Mouse (Mus musculus) thymus, adult 2 months (tissue): Measurements from ENCODE around the gene Slc12a4. TPM values are rescaled to one million over a fixed set of nuclear protein-coding genes. Genes with fewer than 3 reads are reported as not detected.
A peak's percentile ranks its signal among the peaks of the same experiment; 100 is the strongest.
"Not testable (repeated sequence)": the region's sequence is repeated elsewhere in the genome, so short reads cannot be mapped to it uniquely, and the experiment has no call there.

Experiments
- DNase-seq: peaks from one replicate; pipeline ENCODE4 v3.0.0; 2021
- H3K27ac ChIP-seq: fragments of 200-500 bp; 2 replicates; pipeline ENCODE4 v1.5.1; 2012; ENCODE audit warnings: low read length, control low read depth; ENCODE audit not compliant: control insufficient read depth, insufficient read depth
- H3K27me3 ChIP-seq: fragments of 200-500 bp; 2 replicates; pipeline ENCODE4 v1.6.1; 2012; ENCODE audit warnings: mild to moderate bottlenecking, low read length, moderate library complexity, mixed read lengths; ENCODE audit not compliant: control insufficient read depth, insufficient read depth
- H3K36me3 ChIP-seq: fragments of 200-500 bp; 2 replicates; pipeline ENCODE4 v1.6.1; 2012; ENCODE audit warnings: mild to moderate bottlenecking, low read length, moderate library complexity; ENCODE audit not compliant: control insufficient read depth, insufficient read depth
- H3K4me1 ChIP-seq: fragments of 200-500 bp; replicated peaks from 2 replicates; pipeline ENCODE4 v1.6.1; 2012; ENCODE audit warnings: low read length; ENCODE audit not compliant: control insufficient read depth, insufficient read depth
- H3K4me3 ChIP-seq: fragments of 200-500 bp; 2 replicates; pipeline ENCODE4 v1.5.1; 2012; ENCODE audit warnings: mild to moderate bottlenecking, low read length, control low read depth, moderate library complexity; ENCODE audit not compliant: control insufficient read depth, insufficient read depth
- CTCF ChIP-seq: fragments of 200-500 bp; IDR thresholded peaks from 2 replicates; pipeline ENCODE4 v1.5.1; 2012; ENCODE audit warnings: mild to moderate bottlenecking, control low read depth, low read length, moderate library complexity, borderline replicate concordance; ENCODE audit not compliant: control insufficient read depth, poor library complexity, insufficient read depth; ENCODE audit errors: extremely low read depth
- POLR2A ChIP-seq: fragments of 200-500 bp; IDR thresholded peaks from 2 replicates; pipeline ENCODE4 v1.6.1; 2012; ENCODE audit warnings: mild to moderate bottlenecking, low read length, control low read depth, moderate library complexity; ENCODE audit not compliant: control insufficient read depth, poor library complexity, insufficient read depth; ENCODE audit errors: extremely low read depth
- WGBS: fragments of 180-500 bp; shearing (Covaris S2); methylation state at CpG from one replicate; pipeline ENCODE4 v1.1.7; 2018; 5-methylcytosine and 5-hydroxymethylcytosine counted together
- polyA plus RNA-seq: library from polyadenylated mRNA; depleted of rRNA; stranded (reverse); fragments of >200 nt; gene quantifications from 2 replicates; pipeline ENCODE4 v1.2.3, GENCODE M21; 2012

Slc12a4 gene
- polyA plus RNA-seq, 1 experiment, result 69.3 TPM

DNA sequence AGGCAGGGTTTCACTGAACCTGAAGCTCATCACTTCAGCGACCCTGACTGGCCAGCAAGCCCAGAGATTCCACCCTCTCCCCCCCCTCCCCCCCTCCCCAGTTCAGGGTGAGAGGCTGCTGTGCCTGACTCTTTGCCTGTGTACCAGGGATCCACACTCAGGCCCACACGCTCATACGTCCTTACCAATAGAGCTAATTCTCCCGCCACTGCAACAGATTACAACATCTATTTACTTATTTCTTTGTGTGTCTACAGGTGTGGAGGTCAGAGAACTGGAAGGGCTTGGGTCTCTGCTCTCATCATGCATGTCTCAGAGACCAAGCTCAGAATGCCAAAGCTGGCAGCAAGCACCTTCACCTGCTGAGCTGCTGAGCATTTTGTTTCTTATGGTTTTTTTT is 27.3 kb upstream of the Slc12a4 start:
- Histone ChIP-seq H3K4me1 (peaks cover 31% of the 10 kb centered on the region), H3K27me3 (no peaks in the 10 kb centered on the region), H3K36me3 (no peaks in the 10 kb centered on the region), H3K4me3 (no peak overlapping the region), H3K27ac (peak overlapping the region; percentile 78; the same call in 1 of the 2 replicates)
- TF ChIP-seq POLR2A (no peak), CTCF (no peak)
- no peak for DNase-seq
- WGBS, result 79% methylated on average over 4 of the region's 4 CpGs

DNA sequence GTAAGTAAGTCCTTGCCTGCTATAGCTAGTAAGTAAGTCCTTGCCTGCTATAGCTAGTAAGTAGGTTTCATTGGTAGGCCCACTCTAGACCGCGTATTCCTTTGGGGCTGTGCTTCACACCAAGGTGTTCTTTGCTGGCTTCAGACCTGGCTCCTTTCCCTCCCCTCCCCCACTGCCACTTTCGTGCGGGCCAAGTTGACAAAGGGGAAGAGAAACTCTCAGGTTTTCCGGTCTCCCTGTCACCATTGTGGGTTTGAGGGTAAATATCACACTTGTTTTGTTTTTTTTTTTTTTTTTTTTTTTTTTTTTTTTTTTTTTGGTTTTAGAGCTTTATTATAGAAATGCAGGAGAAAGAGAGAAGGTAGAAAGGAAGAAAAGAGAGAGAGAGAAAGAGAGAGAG is 26.6 kb upstream of the Slc12a4 start:
- Histone ChIP-seq H3K4me3 (no peak overlapping the region), H3K27ac (peak overlapping the region; percentile 78), H3K27me3 (no peaks in the 10 kb centered on the region), H3K36me3 (no peaks in the 10 kb centered on the region), H3K4me1 (peaks cover 29% of the 10 kb centered on the region)
- DNase-seq, result peak; percentile 81
- 29% methylated on average over 5 of the region's 5 CpGs for WGBS
- TF ChIP-seq POLR2A, result no peak

DNA sequence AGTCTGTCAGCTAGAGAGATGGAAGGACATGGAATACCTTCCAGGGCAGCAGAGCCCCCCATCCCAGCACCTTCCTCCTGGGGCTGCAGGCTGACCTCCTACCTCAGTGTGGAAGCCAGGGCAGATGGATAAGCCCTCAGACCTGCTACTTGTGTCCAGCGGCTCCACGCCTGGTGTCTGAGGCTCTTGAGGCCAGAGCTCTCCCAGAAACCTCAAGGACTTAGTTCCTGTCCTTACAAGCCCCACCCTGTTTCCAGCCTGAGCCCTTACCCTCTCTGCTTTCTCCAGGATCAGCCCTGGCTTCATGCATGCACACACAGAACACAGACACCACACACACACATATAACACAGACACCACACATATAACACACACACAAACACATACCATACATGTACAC is 25.6 kb upstream of the Slc12a4 start:
- no peaks in the 10 kb centered on the region for H3K27me3 ChIP-seq
- DNase-seq, result peak; percentile 20
- H3K4me1 ChIP-seq, result peaks cover 28% of the 10 kb centered on the region
- H3K4me3 ChIP-seq, result no peak overlapping the region
- no peaks in the 10 kb centered on the region for H3K36me3 ChIP-seq
- TF ChIP-seq POLR2A (no peak), CTCF (no peak)
- no peak overlapping the region for H3K27ac ChIP-seq
- WGBS, result 80% methylated on average over 2 of the region's 2 CpGs

DNA sequence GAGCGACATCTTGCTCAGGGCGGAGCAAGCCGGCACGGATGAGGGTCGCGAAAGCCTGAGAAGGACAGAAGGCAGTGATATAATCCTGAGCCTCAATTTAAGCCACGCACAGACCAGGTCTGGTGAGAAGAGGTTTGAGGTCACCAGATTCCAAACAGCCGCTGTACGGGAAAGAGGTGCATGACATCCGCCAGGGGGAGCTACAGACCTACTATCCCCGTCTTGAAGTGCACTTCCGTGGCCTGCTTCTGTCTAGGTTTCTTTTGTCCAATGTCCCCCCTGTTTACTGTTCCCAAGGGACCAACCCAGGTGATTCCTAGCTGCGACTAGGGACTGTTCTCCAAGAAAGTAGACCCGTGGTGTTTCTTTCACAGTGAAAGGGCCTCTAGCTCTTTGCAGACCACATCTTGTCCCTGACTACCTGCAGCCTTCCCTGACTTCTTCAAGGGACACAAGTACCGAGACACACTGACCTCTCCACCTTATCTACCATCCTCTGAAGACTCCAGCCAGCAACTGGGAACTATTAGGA is 25.0 kb upstream of the Slc12a4 start, which contains the start of gene Dus2:
Gene Dus2, plus strand, starts transcription at position 482 of the 532 bp plus-strand sequence.
- H3K4me3 ChIP-seq, result no peak within 1 kb of the TSS
- 17% methylated on average over 15 of the region's 15 CpGs for WGBS
- no peaks in the 10 kb centered on the region for H3K27me3 ChIP-seq
- H3K36me3 ChIP-seq, result no peaks in the 10 kb centered on the region
- TF ChIP-seq CTCF (peak; percentile 82; the same call in 1 of the 2 replicates), POLR2A (no peak)
- peak within 1 kb of the TSS; percentile 9 for H3K27ac ChIP-seq
- DNase-seq, result peak; percentile 87
- H3K4me1 ChIP-seq, result peaks cover 22% of the 10 kb centered on the region

DNA sequence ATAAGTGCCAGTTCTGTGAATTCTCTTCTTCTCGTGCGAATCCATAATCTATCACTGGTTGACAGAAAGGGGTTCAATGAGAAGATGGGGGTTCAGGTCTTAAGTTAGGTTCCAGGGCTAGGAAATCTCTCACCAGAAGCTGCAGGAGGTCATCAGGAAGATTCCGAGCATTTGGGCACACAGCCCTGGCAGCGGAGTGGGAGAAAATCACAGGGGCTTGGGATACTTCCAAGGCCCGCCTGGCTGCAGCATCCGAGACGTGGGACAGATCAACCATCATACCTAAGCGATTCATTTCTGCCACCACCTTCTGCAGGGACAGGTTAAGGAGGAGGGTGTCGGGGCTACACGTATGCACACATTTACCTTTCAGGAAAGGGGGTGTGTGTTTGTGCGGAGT is 22.6 kb upstream of the Slc12a4 start:
- 93% methylated on average over 11 of the region's 11 CpGs for WGBS

DNA sequence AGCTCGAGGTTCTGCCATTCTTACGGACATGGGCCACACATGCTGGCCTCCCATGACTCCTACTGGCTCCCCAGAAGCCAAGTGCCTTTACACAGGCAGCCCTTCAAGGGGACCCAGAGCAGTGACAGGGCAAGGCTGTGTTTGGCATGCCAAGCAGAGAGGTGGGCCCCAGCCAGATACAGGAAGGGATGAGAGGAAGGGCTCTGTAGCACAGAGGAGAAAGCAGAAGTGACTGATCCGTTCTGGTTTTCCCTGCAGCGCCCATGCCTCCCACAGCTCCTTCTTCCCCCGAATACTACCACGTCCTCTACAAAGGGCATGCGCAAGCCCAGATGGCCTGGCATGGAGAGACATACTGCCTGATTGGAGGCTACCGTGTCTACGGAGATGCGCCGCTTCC is 17.5 kb upstream of the Slc12a4 start:
- H3K36me3 ChIP-seq, H3K4me3 ChIP-seq, H3K27ac ChIP-seq, H3K27me3 ChIP-seq, H3K4me1 ChIP-seq, DNase-seq: not testable (repeated sequence)
- 35% methylated on average over 11 of the region's 11 CpGs for WGBS

More for the DNA sequence above, 22.6 kb upstream of the Slc12a4 start:
- no peak overlapping the region for H3K27ac ChIP-seq
- H3K36me3 ChIP-seq, result no peaks in the 10 kb centered on the region
- H3K27me3 ChIP-seq, result no peaks in the 10 kb centered on the region
- no peak for TF ChIP-seq POLR2A
- no peak for TF ChIP-seq CTCF
- DNase-seq, result no peak
- peaks cover 19% of the 10 kb centered on the region for H3K4me1 ChIP-seq
- H3K4me3 ChIP-seq, result no peak overlapping the region

DNA sequence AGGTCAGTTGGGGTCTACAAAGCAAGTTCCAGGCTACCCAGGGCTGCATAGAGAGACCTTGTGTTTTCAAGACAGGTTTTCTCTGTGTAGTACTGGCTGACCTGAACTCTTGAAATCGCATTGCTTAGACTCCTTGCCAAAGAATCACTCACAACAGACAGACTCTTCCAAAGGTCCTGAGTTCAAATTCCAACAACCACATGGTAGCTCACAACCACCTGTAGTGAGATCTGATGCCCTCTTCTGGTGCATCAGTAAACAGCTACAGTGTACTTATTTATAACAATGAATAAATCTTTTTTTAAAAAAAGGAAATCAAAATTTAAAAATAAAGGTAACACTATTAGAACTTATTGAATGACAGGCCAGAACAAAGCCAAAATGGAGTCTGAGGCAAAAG is 15.2 kb upstream of the Slc12a4 start:
- H3K4me3 ChIP-seq, result no peak overlapping the region
- H3K27ac ChIP-seq, result no peak overlapping the region
- no peaks in the 10 kb centered on the region for H3K27me3 ChIP-seq
- 89% methylated on average over 1 of the region's 1 CpGs for whole genome bisulfite sequencing
- no peak for TF ChIP-seq POLR2A
- no peak for TF ChIP-seq CTCF
- no peak for DNase-seq
- peaks cover 4% of the 10 kb centered on the region; the same call in 1 of the 2 replicates for H3K4me1 ChIP-seq
- no peaks in the 10 kb centered on the region for H3K36me3 ChIP-seq
